Mouse (Mus musculus) heart, embryonic 10.5 days (tissue): Measurements from ENCODE around the gene Zbtb3. TPM values are rescaled to one million over a fixed set of nuclear protein-coding genes. Genes with fewer than 3 reads are reported as not detected.

Source experiments
- DNase-seq: peaks from one replicate; pipeline ENCODE4 v3.0.0-alpha.2; 2017; ENCODE audit warnings: low spot score
- H3K27ac ChIP-seq: fragments of 300-500 bp; sonication (generic); 2 replicates; pipeline ENCODE4 v1.5.1; 2016; ENCODE audit warnings: mild to moderate bottlenecking
- H3K27me3 ChIP-seq: fragments of 300-500 bp; sonication (generic); 2 replicates; pipeline ENCODE4 v1.6.1; 2016; ENCODE audit warnings: mild to moderate bottlenecking; ENCODE audit not compliant: poor library complexity, insufficient read depth, severe bottlenecking
- H3K36me3 ChIP-seq: fragments of 300-500 bp; sonication (generic); 2 replicates; pipeline ENCODE4 v1.6.1; 2016; ENCODE audit warnings: mild to moderate bottlenecking, moderate library complexity
- H3K4me1 ChIP-seq: fragments of 300-500 bp; sonication (generic); 2 replicates; pipeline ENCODE4 v1.6.1; 2016; ENCODE audit warnings: mild to moderate bottlenecking
- H3K4me3 ChIP-seq: fragments of 300-500 bp; sonication (generic); 2 replicates; pipeline ENCODE4 v1.5.1; 2016; ENCODE audit warnings: mild to moderate bottlenecking, moderate library complexity
- H3K9me3 ChIP-seq: fragments of 300-500 bp; sonication (generic); 2 replicates; pipeline ENCODE4 v1.6.1; 2016; ENCODE audit warnings: mild to moderate bottlenecking, moderate library complexity
- WGBS: fragments of 180-500 bp; shearing (Covaris S2); methylation state at CpG from one replicate; pipeline ENCODE4 v1.1.7; 2016; 5-methylcytosine and 5-hydroxymethylcytosine counted together
- polyA plus RNA-seq: library from polyadenylated mRNA; unstranded; fragments of >200 nt; fragmentation: Nextera tagmentation; extraction: Ambion mirVana; gene quantifications from 2 replicates; pipeline ENCODE4 v1.2.1, GENCODE M21; 2016

Gene Zbtb3
- polyA plus RNA-seq: 5.4 and 5.9 TPM in 2 replicates

DNA sequence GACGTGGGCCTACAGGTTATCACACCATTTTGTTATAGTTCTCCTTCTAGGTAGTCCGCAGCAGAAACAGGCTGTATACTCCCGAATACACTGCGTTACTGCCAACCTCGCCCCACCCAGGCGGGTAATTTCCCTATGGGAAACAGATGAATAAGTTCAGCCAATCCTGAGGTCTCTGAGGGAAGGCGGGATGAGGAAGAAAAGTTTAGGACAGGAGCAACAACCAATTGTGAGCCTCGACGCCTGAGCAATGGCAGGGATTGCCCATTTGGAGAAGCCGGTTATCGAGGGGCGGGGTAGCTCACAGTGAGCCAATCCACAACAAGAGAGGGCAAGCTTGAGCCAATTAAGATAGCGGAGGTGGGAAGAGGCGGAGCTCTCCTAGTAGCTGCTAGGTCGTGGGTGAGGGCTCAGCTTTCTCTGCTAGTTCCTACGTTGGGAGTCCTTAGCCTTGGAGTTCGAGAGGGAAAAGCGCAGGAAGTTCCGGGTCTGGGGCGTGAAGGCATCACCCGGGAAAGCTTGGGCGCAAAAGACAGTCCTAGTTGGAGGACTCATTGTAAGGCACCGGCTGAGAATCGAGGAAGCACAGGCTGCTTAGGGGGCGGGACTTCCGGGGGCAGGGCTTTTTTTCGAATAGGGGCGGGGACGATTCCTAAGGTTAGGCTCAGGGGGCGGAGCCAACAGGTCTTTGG, at the start of gene Zbtb3:
Gene Zbtb3 (plus strand): TSS at position 426 of the 692 bp plus-strand sequence.
- DNase-seq: peak; percentile 100
- peak within 1 kb of the TSS; percentile 86 for H3K27ac ChIP-seq
- no peaks in the 10 kb centered on the region for H3K27me3 ChIP-seq
- no peaks in the 10 kb centered on the region for H3K9me3 ChIP-seq
- peak within 1 kb of the TSS; percentile 64 for H3K4me3 ChIP-seq
- peaks cover 30% of the 10 kb centered on the region for H3K36me3 ChIP-seq
- H3K4me1 ChIP-seq: peaks cover 19% of the 10 kb centered on the region
- under 1% methylated on average over 30 of the region's 30 CpGs for WGBS

DNA sequence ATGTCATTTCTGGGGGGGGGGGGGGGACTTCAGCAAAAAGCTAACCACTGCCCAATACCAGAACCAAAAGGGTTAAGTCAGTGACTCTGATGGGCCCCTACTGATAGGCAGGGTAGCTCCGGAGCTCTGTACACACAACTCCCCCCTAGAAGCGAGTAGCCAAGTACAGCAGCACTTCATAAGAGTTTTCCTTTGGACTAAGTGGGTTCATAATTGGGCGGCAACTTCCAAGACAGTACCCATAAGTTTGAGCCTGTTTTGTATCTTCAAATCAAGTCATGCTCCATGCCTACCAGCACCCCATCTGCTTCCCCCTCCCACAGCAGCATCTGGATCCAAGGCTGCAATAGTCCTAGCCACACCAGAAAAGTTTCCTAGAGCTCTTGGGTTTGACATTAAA, 46.7 kb upstream of the Zbtb3 start:
- no peaks in the 10 kb centered on the region for H3K9me3 ChIP-seq
- WGBS: 51% methylated on average over 3 of the region's 3 CpGs
- peaks cover 48% of the 10 kb centered on the region for H3K36me3 ChIP-seq
- H3K27me3 ChIP-seq: no peaks in the 10 kb centered on the region
- DNase-seq: peak; percentile 63
- H3K27ac ChIP-seq: no peak overlapping the region
- H3K4me3 ChIP-seq: peak overlapping the region; percentile 80
- H3K4me1 ChIP-seq: peaks cover 19% of the 10 kb centered on the region

DNA sequence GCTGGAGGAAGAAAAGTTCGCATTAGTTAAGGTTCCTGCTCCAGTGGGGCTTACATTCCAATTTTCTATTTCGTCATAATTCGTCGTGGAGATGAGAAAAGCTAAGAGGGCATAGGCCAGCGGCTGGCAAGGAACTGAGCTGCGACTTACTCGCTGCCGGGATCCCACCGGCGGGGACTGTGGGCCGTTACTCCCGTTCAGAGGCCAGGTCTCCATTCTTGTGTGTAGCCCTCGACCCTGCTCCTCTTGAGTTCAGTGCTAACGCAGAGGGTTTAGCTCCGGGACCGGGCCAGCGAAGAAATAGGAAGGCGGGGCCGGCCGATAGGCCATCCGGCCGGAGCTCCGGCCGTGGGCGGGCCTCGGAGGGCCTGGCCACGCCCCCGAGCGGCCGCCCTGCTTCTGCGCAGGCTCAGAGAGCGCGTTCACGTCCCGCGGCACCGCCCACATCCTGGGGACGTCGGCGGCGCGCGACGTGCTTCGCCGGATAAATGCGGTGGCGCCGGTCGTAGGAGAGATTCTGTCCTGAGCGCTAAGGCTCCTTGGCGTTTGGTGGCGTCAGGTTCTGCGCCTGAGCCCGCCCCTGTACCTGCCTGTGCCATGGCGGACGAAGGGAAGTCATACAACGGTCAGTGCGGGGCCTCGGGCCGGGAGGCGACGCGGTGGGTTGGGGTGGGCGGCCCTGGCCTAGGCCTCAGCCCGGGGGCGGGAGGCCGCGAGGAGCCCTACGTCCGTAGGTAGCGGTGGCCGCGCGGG, 45.5 kb upstream of the Zbtb3 start, which contains the start of gene Nxf1:
Gene Nxf1 (plus strand): TSS at position 439 of the 753 bp plus-strand sequence.
- Histone ChIP-seq H3K4me3 (peak within 1 kb of the TSS; percentile 80), H3K27me3 (no peaks in the 10 kb centered on the region), H3K36me3 (peaks cover 41% of the 10 kb centered on the region), H3K27ac (peak within 1 kb of the TSS; percentile 95), H3K9me3 (no peaks in the 10 kb centered on the region), H3K4me1 (peaks cover 19% of the 10 kb centered on the region)
- WGBS: under 1% methylated on average over 75 of the region's 75 CpGs
- DNase-seq: peak; percentile 96

- H3K27ac ChIP-seq: peak overlapping the region; percentile 95
- peaks cover 19% of the 10 kb centered on the region for H3K4me1 ChIP-seq
Measured at GRCm38 (mm10) chr19:8757471-8757998, 44.8 kb upstream of the Zbtb3 start.

GRCm38 (mm10) chr19:8758899-8759298, 43.5 kb upstream of the Zbtb3 start:
- DNase-seq: no peak
- Histone ChIP-seq H3K27me3 (no peaks in the 10 kb centered on the region), H3K4me3 (0 out of 2 replicates have a peak overlapping the region, but pooled peaks have one; percentile 80), H3K4me1 (peaks cover 19% of the 10 kb centered on the region), H3K27ac (no peak overlapping the region), H3K36me3 (peaks cover 43% of the 10 kb centered on the region), H3K9me3 (no peaks in the 10 kb centered on the region)
- 77% methylated on average over 2 of the region's 2 CpGs for WGBS

More at GRCm38 (mm10) chr19:8757471-8757998, 44.8 kb upstream of the Zbtb3 start:
- Histone ChIP-seq H3K36me3 (peaks cover 41% of the 10 kb centered on the region), H3K27me3 (no peaks in the 10 kb centered on the region), H3K4me3 (peak overlapping the region; percentile 80), H3K9me3 (no peaks in the 10 kb centered on the region)
- DNase-seq: no peak
- 6% methylated on average over 14 of the region's 14 CpGs for WGBS

DNA sequence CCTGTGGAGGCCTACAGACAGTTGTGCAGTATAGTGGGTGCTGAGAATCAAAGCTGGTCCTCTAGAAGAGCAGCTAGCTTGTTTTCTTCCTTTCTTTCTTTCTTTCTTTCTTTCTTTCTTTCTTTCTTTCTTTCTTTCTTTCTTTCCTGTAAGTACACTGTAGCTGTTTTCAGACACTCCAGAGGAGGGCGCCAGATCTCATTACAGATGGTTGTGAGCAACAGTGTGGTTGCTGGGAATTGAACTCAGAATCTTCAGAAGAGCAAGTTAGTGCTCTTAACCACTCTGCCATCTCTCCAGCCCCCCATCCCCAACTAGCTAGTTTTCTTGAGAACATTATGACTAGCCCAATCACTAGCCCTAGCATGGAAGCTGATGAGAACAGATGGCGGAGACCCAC, 41.6 kb upstream of the Zbtb3 start:
- no peaks in the 10 kb centered on the region for H3K27me3 ChIP-seq

DNA sequence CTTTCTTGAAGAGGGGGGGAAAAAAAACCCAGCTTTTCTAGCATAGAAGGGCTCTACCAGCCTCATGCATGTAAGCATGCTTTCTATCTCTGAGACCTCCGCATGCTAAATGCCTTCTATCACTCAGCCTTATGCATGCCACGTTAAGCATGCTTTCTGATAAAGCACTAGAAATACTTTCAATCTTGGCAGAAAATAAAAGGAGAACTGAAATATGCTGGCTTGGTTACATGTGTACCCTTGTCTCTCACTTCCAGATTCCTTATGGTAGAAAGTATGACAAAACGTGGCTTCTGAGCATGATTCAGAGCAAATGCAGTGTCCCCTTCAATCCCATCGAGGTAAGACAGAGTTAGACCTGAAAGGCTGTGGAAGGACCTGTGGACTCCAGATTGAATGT, 39.1 kb upstream of the Zbtb3 start:
- Histone ChIP-seq H3K27me3 (no peaks in the 10 kb centered on the region), H3K4me3 (no peak overlapping the region), H3K27ac (no peak overlapping the region), H3K9me3 (0 out of 2 replicates have a peak, but pooled peaks cover 7% of the 10 kb centered on the region), H3K4me1 (peaks cover 2% of the 10 kb centered on the region), H3K36me3 (peaks cover 67% of the 10 kb centered on the region)
- WGBS: 89% methylated on average over 4 of the region's 4 CpGs
- DNase-seq: no peak

More for the DNA sequence above, 41.6 kb upstream of the Zbtb3 start:
- H3K36me3 ChIP-seq: peaks cover 44% of the 10 kb centered on the region
- no peak overlapping the region for H3K4me3 ChIP-seq
- H3K9me3 ChIP-seq: 0 out of 2 replicates have a peak, but pooled peaks cover 7% of the 10 kb centered on the region
- 87% methylated on average over 2 of the region's 2 CpGs for WGBS
- no peak overlapping the region for H3K27ac ChIP-seq
- DNase-seq: no peak
- H3K4me1 ChIP-seq: peaks cover 10% of the 10 kb centered on the region

DNA sequence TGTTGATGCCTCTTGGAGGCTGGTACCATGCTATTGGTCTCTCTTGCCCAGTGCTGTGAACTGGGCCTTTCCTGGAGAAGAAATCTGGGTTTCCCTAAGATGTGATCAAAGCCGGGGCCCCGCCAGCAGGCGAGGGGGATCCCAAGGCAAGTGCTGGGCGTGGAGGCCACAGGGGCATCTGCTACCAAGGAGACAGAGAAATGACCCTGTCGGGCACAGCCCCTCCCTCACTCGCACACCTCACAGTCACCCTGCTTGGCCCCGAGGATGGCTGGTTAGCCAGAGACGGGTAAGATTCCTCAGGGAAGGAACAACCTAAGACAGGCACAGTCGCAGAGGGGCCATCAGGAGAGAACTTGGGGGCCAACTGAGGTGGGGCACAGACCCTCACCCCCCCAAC, 36.8 kb upstream of the Zbtb3 start:
- Histone ChIP-seq H3K36me3 (peaks cover 89% of the 10 kb centered on the region), H3K27me3 (no peaks in the 10 kb centered on the region), H3K27ac (no peak overlapping the region), H3K9me3 (0 out of 2 replicates have a peak, but pooled peaks cover 7% of the 10 kb centered on the region), H3K4me3 (no peak overlapping the region), H3K4me1 (peaks cover 4% of the 10 kb centered on the region; the same call in 1 of the 2 replicates)
- DNase-seq: no peak
- WGBS: 93% methylated on average over 9 of the region's 9 CpGs

DNA sequence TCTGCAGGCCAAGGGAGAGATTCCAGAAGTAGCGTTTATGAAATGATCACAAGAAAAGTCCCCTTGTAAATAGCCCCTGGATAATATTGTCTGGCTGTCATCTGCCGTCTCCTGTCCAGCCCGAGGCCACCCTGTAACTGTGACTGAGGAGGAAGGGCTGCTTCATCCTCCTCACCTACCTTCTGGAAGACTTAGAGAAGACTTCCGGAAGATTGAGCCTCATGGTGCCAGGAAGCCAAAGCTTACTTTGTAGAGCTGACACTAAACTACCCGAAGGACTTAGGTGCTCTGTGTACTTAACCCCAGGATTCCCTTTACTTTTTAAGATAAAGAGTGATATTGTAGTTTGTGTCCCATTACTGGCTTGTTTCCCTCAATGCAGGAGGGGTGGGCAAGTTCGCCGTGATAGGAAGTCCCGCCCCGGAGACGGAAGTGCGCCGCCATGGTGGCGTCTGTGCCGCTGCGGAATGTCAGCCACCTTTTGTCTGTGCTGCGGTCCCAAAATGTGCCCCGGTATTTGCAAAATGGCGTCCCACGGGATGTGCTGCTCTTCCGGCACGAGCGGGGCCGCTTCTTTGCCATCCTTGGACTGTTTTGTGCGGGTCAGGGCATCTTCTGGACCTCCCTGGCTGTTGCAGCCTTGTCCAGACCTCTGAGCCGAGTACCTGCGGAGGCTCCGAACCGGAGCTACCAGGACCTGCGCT, 31.6 kb upstream of the Zbtb3 start, which contains the start of gene Tmem223:
Gene Tmem223 (plus strand): TSS at position 430 of the 704 bp plus-strand sequence.
- Histone ChIP-seq H3K4me1 (peaks cover 33% of the 10 kb centered on the region), H3K4me3 (peak within 1 kb of the TSS; percentile 91), H3K27ac (peak within 1 kb of the TSS; percentile 98), H3K9me3 (0 out of 2 replicates have a peak, but pooled peaks cover under 1% of the 10 kb centered on the region), H3K36me3 (peaks cover 69% of the 10 kb centered on the region), H3K27me3 (no peaks in the 10 kb centered on the region)
- DNase-seq: peak; percentile 93
- 22% methylated on average over 29 of the region's 29 CpGs for WGBS

- Histone ChIP-seq H3K36me3 (peaks cover 48% of the 10 kb centered on the region), H3K4me3 (peak overlapping the region; percentile 88)
- 58% methylated on average over 5 of the region's 5 CpGs for WGBS
Measured at GRCm38 (mm10) chr19:8772996-8773395, 29.4 kb upstream of the Zbtb3 start.

GRCm38 (mm10) chr19:8773409-8773808, 28.9 kb upstream of the Zbtb3 start:
- H3K27me3 ChIP-seq: no peaks in the 10 kb centered on the region
- peaks cover 35% of the 10 kb centered on the region for H3K4me1 ChIP-seq
- no peaks in the 10 kb centered on the region for H3K9me3 ChIP-seq
- peak overlapping the region; percentile 96 for H3K27ac ChIP-seq
- peaks cover 48% of the 10 kb centered on the region for H3K36me3 ChIP-seq
- 57% methylated on average over 6 of the region's 6 CpGs for WGBS
- H3K4me3 ChIP-seq: peak overlapping the region; percentile 88
- no peak for DNase-seq

More at GRCm38 (mm10) chr19:8772996-8773395, 29.4 kb upstream of the Zbtb3 start:
- peak overlapping the region; percentile 96 for H3K27ac ChIP-seq
- H3K4me1 ChIP-seq: peaks cover 35% of the 10 kb centered on the region
- no peaks in the 10 kb centered on the region for H3K27me3 ChIP-seq
- no peaks in the 10 kb centered on the region for H3K9me3 ChIP-seq
- DNase-seq: no peak
